Mouse (Mus musculus) limb, embryonic 12.5 days (tissue): ENCODE data around the gene Rab6a. TPM values are rescaled to one million over a fixed set of nuclear protein-coding genes. Genes with fewer than 3 reads are reported as not detected.

Source experiments
- ATAC-seq: fragments of 200-750 bp; cut with Nextera tagmentation; 2 replicates; pipeline ENCODE4 v1.8.0; 2017; ENCODE audit warnings: low read depth, moderate TSS enrichment; ENCODE audit not compliant: insufficient number of reproducible peaks, insufficient read depth, low FRiP score, low TSS enrichment
- H3K27ac ChIP-seq: fragments of 300-500 bp; sonication (generic); 2 replicates; pipeline ENCODE4 v1.5.1; 2016; ENCODE audit warnings: mild to moderate bottlenecking, moderate library complexity
- H3K27me3 ChIP-seq: fragments of 300-500 bp; sonication (generic); 2 replicates; pipeline ENCODE4 v1.6.1; 2016; ENCODE audit warnings: mild to moderate bottlenecking, moderate library complexity
- H3K36me3 ChIP-seq: fragments of 300-500 bp; sonication (generic); 2 replicates; pipeline ENCODE4 v1.6.1; 2016; ENCODE audit warnings: mild to moderate bottlenecking, moderate library complexity
- H3K4me1 ChIP-seq: fragments of 300-500 bp; sonication (generic); replicated peaks from 2 replicates; pipeline ENCODE4 v1.6.1; 2016
- H3K4me2 ChIP-seq: fragments of 300-500 bp; sonication (generic); 2 replicates; pipeline ENCODE4 v1.6.1; 2016; ENCODE audit warnings: mild to moderate bottlenecking, moderate library complexity
- H3K4me3 ChIP-seq: fragments of 300-500 bp; sonication (generic); replicated peaks from 2 replicates; pipeline ENCODE4 v1.5.1; 2016; ENCODE audit warnings: mild to moderate bottlenecking
- H3K9ac ChIP-seq: fragments of 300-500 bp; sonication (generic); replicated peaks from 2 replicates; pipeline ENCODE4 v1.6.1; 2016; ENCODE audit warnings: mild to moderate bottlenecking, moderate library complexity
- H3K9me3 ChIP-seq: fragments of 300-500 bp; sonication (generic); 2 replicates; pipeline ENCODE4 v1.6.1; 2016; ENCODE audit warnings: mild to moderate bottlenecking, moderate library complexity
- WGBS: fragments of 180-500 bp; shearing (Covaris S2); methylation state at CpG from one replicate; pipeline ENCODE4 v1.1.7; 2016; 5-methylcytosine and 5-hydroxymethylcytosine counted together
- polyA plus RNA-seq: library from polyadenylated mRNA; unstranded; fragments of >200 nt; fragmentation: Nextera tagmentation; extraction: Ambion mirVana; gene quantifications from 2 replicates; pipeline ENCODE4 v1.2.1, GENCODE M21; 2016

The Rab6a gene
- polyA plus RNA-seq, 1 experiment from 2014 or later: 107 TPM

DNA sequence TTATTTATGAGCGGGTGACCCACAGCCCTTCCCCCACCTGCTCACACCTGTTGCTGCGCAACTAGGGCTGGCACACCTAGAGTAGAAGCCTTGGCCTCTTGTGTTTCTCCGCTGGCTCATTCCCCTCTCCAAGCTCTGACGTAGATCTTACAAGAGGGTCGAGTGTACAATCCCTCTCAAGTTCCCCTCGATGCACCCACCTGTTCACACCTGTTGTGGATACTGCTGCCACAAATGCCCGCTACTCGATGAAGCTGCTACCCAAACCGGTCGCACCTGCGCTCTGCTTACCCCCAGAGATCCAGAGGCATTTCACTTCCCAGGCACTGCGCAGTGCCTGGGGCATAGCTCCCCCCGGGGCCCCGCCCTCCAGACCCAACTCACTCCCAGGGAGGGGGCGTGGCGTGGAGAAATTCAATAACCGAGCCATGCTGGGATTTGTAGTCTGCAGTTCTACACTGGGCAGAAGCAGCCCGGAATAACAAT is 50.9 kb downstream of the Rab6a start:
- Histone ChIP-seq H3K27me3 (no peaks in the 10 kb centered on the region), H3K4me3 (peak overlapping the region; percentile 14; the same call in 1 of the 2 replicates), H3K9ac (0 out of 2 replicates have a peak overlapping the region, but pooled peaks have one; percentile 27), H3K4me2 (peak overlapping the region; percentile 43), H3K9me3 (no peaks in the 10 kb centered on the region), H3K27ac (no peak overlapping the region), H3K36me3 (no peaks in the 10 kb centered on the region), H3K4me1 (peaks cover 16% of the 10 kb centered on the region; the same call in 1 of the 2 replicates)
- ATAC-seq: peak; percentile 40
- 31% methylated on average over 18 of the region's 18 CpGs for WGBS

DNA sequence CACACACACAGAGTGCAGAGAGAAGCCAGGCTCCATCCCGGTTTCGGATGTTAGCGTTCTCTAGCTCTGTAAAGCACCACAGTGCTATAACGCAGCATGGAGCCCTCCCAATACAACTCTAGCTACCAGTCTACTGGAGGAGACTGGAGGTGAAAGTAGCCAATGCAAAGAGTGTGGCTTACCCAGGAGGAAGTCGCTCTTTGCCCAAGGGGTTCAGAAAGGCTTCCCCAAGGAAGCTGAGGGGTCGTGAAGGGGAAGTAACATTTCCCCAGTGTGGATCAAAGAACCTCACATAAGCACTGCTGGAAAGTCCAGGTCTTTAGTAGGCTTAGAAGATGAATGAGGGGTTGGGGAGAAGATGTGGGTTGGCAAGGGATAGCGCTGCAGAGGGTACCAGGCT is 54.1 kb downstream of the Rab6a start:
- Histone ChIP-seq H3K4me2 (no peak overlapping the region), H3K4me3 (no peak overlapping the region), H3K9ac (no peak overlapping the region), H3K36me3 (no peaks in the 10 kb centered on the region), H3K27me3 (no peaks in the 10 kb centered on the region), H3K9me3 (no peaks in the 10 kb centered on the region), H3K27ac (no peak overlapping the region), H3K4me1 (peaks cover 20% of the 10 kb centered on the region; the same call in 1 of the 2 replicates)
- ATAC-seq: no peak
- 82% methylated on average over 7 of the region's 7 CpGs for WGBS

DNA sequence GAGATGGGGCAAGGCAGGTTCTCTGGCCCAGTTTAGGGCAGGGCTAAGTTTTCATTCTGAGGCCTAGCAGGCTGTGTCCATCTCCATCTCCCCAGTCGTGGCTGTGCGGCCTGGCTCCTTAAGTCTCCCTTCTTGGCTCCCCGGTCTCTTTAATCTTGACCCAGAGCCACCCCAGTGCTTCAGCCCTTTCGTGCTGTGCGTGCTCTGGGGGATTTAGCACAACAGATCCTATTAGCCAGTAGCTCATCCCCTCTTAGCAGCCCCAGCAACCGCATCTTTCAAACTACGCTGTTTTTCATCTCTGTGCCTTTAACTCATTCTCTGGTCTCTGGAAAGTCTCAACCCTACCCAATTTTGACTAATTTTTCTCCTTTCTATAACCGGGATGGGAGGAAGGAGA is 55.0 kb downstream of the Rab6a start, which contains the start of gene Plekhb1:
Gene Plekhb1, minus strand, starts transcription at position 184 of the 400 bp plus-strand sequence.
- Histone ChIP-seq H3K4me2 (no peak within 1 kb of the TSS), H3K36me3 (no peaks in the 10 kb centered on the region), H3K27me3 (no peaks in the 10 kb centered on the region), H3K4me1 (peaks cover 14% of the 10 kb centered on the region; the same call in 1 of the 2 replicates), H3K27ac (no peak within 1 kb of the TSS), H3K9ac (no peak within 1 kb of the TSS), H3K9me3 (no peaks in the 10 kb centered on the region), H3K4me3 (no peak within 1 kb of the TSS)
- WGBS: 76% methylated on average over 8 of the region's 8 CpGs
- no peak for ATAC-seq

DNA sequence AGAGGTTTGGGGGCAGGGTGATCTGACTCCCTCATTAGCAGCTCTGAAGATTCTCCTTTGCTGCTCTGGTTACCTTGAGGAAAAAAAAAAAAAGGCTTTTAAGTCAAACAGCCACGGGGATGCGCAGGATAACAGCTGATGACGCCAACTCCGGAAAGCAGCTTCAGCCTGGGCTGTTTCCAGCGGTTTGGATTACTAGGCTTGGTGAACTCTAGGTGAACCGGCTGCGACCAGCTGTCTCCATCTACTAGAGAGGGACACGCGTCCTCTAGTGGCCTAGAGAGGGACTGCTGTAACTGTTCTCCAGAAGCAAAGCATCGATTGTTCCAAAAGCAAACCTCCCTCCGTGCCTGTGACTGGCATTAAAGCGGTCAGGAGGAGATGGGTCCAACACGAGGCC is 56.0 kb downstream of the Rab6a start:
- Histone ChIP-seq H3K27me3 (no peaks in the 10 kb centered on the region), H3K9me3 (no peaks in the 10 kb centered on the region), H3K27ac (no peak overlapping the region), H3K4me1 (peaks cover 13% of the 10 kb centered on the region; the same call in 1 of the 2 replicates), H3K4me3 (no peak overlapping the region), H3K9ac (no peak overlapping the region), H3K36me3 (no peaks in the 10 kb centered on the region), H3K4me2 (no peak overlapping the region)
- WGBS: 3% methylated on average over 13 of the region's 13 CpGs
- peak; percentile 87 for ATAC-seq

DNA sequence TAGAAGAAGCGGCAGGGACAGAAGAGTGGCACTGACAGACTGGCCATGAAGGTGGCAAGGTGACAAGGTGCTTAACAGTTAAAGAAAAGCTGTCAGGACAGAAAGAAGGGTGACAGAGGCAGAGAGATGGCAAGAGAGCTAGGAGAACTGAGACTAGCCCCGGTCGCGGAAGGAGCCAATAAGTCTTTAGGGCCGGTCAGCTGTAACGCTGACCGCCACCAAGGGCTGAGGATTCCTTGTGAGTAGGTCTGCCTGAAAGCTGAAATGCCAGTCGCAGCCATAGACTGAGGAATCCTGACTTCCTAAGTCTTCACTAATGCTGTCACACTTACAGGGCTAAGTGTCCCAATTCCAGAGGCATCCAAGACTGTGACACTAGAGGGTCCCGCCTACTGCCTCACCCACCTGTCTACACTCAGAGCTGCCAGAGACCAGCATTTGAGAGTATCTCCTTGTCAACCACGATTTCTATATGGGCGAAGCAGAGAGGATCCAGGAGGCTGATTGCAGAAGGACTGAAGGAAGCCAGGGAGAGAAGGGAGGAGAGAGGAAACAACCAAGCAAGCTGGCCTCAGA is 56.6 kb downstream of the Rab6a start:
- H3K4me3 ChIP-seq: no peak overlapping the region
- peaks cover 9% of the 10 kb centered on the region; the same call in 1 of the 2 replicates for H3K4me1 ChIP-seq
- H3K9ac ChIP-seq: no peak overlapping the region
- H3K27ac ChIP-seq: no peak overlapping the region
- H3K4me2 ChIP-seq: no peak overlapping the region
- no peak for ATAC-seq
- H3K9me3 ChIP-seq: no peaks in the 10 kb centered on the region
- H3K36me3 ChIP-seq: no peaks in the 10 kb centered on the region
- H3K27me3 ChIP-seq: no peaks in the 10 kb centered on the region
- 72% methylated on average over 11 of the region's 11 CpGs for WGBS

DNA sequence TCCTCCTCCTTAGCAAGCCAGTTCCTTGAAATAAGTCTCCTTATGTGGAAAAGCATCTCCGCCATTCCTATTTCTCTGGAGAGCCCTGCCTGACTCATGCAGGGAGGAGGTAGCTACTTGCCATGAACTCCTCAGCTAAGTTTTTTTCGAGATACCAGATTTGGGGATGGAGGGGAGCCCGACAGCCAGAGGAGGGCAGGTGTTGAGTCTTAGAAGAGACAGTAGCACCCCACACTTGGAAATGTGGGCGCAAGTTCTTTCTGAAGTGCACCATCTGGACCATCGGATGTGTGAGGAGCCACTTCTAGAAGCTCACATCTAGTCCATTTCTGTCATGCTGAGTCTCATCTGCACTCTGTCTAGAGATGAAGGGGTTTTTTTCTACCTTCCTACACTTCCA is 63.4 kb downstream of the Rab6a start:
- 83% methylated on average over 5 of the region's 5 CpGs for WGBS
- Histone ChIP-seq H3K27me3 (no peaks in the 10 kb centered on the region), H3K4me2 (no peak overlapping the region), H3K36me3 (no peaks in the 10 kb centered on the region), H3K4me3 (no peak overlapping the region), H3K9me3 (no peaks in the 10 kb centered on the region), H3K27ac (no peak overlapping the region), H3K9ac (no peak overlapping the region), H3K4me1 (no peaks in the 10 kb centered on the region)
- ATAC-seq: no peak

DNA sequence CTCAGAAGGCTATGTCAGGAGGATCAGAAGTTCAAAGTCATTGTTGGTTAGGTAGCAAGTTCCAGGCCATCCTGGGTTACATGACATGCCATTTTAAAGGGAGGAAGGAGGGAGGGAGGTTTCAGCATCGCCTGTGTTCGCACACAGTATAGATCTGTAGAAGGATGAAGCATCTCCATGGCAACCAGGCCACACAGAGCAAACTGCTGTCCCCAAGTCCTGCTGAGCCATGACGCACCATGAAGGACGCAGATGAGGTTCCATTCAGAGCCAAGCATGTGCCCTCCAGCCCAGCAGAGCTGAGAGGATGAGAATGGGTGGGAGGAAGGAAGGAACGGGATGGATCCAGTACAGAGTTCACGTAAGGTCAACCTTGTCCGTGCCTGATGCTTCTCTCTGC is 66.2 kb downstream of the Rab6a start:
- Histone ChIP-seq H3K9me3 (no peaks in the 10 kb centered on the region), H3K4me2 (no peak overlapping the region), H3K4me1 (no peaks in the 10 kb centered on the region), H3K9ac (no peak overlapping the region), H3K27me3 (no peaks in the 10 kb centered on the region), H3K36me3 (no peaks in the 10 kb centered on the region), H3K27ac (no peak overlapping the region), H3K4me3 (no peak overlapping the region)
- no peak for ATAC-seq
- 81% methylated on average over 7 of the region's 7 CpGs for WGBS

DNA sequence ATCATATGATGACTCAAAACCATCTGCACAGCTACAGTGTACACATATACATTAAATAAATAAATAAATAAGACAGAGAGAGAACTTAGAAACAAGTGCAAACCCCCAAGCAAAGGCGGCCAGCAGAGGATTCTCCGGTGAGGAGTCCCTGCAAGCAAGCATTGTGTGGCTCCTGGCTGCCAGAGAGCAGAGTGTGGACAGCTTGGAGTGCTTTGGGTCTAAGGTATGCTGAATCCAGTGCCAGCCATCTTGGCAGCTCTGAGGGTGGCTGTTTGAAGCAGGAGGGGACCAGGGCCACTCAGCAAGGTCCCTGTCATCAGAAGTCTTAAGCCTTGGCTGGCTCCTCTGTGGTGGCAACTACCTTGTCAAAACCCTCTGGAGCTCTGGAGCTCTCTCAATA is 67.7 kb downstream of the Rab6a start:
- no peak overlapping the region for H3K4me3 ChIP-seq
- no peak overlapping the region for H3K4me2 ChIP-seq
- no peak overlapping the region for H3K27ac ChIP-seq
- ATAC-seq: no peak
- H3K27me3 ChIP-seq: no peaks in the 10 kb centered on the region
- WGBS: 89% methylated on average over 2 of the region's 2 CpGs
- no peaks in the 10 kb centered on the region for H3K9me3 ChIP-seq
- peaks cover 9% of the 10 kb centered on the region; the same call in 1 of the 2 replicates for H3K4me1 ChIP-seq
- H3K36me3 ChIP-seq: no peaks in the 10 kb centered on the region
- H3K9ac ChIP-seq: no peak overlapping the region

DNA sequence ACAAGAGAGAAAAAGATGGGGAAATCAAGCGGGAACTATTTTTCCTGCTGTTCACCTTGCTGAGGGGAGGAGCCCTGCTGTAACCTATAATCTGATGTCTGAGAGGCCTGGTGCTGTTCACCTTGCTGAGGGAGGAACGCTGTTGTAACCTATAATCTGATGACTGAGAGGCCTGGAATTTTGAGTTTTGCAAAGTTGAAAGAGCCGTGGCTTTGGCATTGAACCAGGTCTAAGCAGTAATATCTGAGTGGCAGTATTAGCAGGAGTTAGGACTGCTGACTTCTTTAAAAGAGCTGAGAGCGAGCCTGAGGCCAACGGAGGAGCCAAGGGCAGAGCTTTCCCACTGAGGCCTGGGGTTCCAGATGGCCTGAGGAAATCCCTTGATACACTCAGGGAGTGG is 70.8 kb downstream of the Rab6a start:
- Histone ChIP-seq H3K27ac (no peak overlapping the region), H3K9ac (no peak overlapping the region), H3K27me3 (no peaks in the 10 kb centered on the region), H3K9me3 (no peaks in the 10 kb centered on the region), H3K36me3 (no peaks in the 10 kb centered on the region), H3K4me3 (no peak overlapping the region), H3K4me2 (no peak overlapping the region), H3K4me1 (peaks cover 9% of the 10 kb centered on the region; the same call in 1 of the 2 replicates)
- 82% methylated on average over 5 of the region's 5 CpGs for WGBS
- no peak for ATAC-seq

DNA sequence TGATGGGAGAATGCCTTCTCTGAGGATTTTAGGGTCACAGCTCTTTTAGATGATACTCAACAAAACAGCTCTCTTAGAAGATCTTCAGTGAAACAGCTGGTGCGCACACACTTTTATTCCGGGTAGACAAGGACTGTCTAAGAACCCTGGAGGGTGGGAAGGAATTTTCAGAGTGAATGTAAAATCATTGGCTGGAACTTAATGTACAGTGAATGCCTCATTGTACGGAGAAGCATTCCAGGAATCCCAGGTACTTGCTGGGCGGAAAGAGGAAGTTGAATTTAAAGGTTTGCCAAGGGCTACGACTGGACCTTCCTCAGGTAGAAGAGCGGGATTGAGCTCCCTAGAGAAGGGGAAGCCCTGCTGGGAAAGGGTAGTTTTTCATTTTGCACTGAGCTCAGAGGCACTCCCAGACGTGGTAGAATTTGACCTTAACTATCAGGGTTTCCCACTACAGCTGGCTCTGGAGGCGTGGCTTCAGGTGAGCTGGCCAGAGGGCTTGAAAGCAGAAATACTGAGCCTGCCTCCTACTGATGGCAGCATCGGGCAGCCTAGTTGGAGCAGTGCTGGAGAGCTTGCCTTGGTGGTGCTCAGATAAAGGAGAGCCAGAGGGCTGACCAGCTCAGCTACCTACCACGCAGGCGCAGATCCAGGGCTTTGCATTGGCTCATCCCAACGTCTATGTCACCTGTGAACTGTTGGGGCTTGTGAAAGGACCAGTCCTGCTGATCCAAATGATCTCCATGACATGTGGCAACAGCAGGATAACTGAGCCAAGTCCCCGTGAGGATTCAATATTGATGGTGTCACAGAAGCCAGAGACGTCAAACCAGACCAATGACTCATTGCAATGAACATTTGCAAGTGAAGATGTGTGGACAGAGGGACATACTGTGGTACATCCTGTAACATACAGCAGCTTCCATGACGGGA is 72.0 kb downstream of the Rab6a start:
- Histone ChIP-seq H3K4me2 (no peak overlapping the region), H3K9me3 (no peaks in the 10 kb centered on the region), H3K4me1 (peaks cover 9% of the 10 kb centered on the region; the same call in 1 of the 2 replicates), H3K9ac (no peak overlapping the region), H3K27me3 (no peaks in the 10 kb centered on the region), H3K27ac (0 out of 2 replicates have a peak overlapping the region, but pooled peaks have one; percentile 8), H3K4me3 (no peak overlapping the region), H3K36me3 (no peaks in the 10 kb centered on the region)
- no peak for ATAC-seq
- 59% methylated on average over 15 of the region's 15 CpGs for WGBS

DNA sequence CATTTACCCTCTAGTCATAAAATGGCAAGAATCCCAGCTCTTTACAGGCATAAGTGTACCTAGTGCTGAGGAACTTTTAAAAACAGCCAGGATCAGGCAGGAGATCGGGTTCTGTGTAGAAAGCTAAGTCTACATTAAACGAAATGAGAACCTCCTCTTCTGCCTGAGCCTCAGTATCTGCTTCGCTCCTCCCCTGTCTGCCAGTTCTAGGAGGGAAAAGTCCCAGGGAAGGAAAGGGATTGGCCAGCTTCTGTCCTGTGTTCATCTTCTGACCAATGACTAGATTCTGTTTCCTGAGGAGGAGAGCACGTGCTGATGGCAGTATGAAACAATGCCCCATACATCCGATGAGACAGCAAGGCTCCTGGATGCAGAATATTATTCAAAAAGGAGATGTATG is 73.9 kb downstream of the Rab6a start:
- Histone ChIP-seq H3K36me3 (no peaks in the 10 kb centered on the region), H3K27ac (no peak overlapping the region), H3K27me3 (no peaks in the 10 kb centered on the region), H3K4me1 (peaks cover 9% of the 10 kb centered on the region; the same call in 1 of the 2 replicates), H3K4me2 (no peak overlapping the region), H3K9ac (no peak overlapping the region), H3K9me3 (no peaks in the 10 kb centered on the region), H3K4me3 (no peak overlapping the region)
- ATAC-seq: no peak
- WGBS: 63% methylated on average over 5 of the region's 5 CpGs
